9 mouse cellular contexts compared by ENCODE assay signal in genomic region chr13:114457567-114458120, GRCm38 (mm10). TPM values are rescaled to one million over a fixed set of nuclear protein-coding genes. Genes with fewer than 3 reads are reported as not detected.
A peak's percentile ranks its signal among the peaks of the same experiment; 100 is the strongest.
DNase-seq lines count a peak whose midpoint lies in the region; ATAC-seq and TF ChIP-seq lines count a peak whose summit lies in the region.
"Had no signal": no experiment of that assay in that cellular context is flagged by ENCODE, and none has a peak within 500 bp of the region (broad histone marks: within the 10 kb centered on the region; RNA-seq: fewer than 3 reads in every experiment).

No protein-coding gene starts in this region.

- DNase-seq in kidney, adult 2 months = no peak
- no peak for DNase-seq in kidney, postnatal 14 days
- DNase-seq in T-cell, adult 2 months (ENCODE audit: low spot score) = no peak
- no peak for DNase-seq in left cerebral cortex, adult 11 months (ENCODE audit: low spot score)

- TF ChIP-seq CTCF in kidney, adult 2 months (conservative IDR thresholded peaks at IDR 0.05; ENCODE audit: insufficient read depth, insufficient read length, low read depth, low read length) = no peak

- TF ChIP-seq POLR2A in kidney, adult 2 months (IDR thresholded peaks at IDR 0.05; ENCODE audit: low read depth, low read length) = no peak

- H3K9me3 ChIP-seq in hindbrain, embryonic 13.5 days = no peaks in the 10 kb centered on the region
- H3K9me3 ChIP-seq in midbrain, embryonic 12.5 days = no peaks in the 10 kb centered on the region

- no peak overlapping the region for H3K27ac ChIP-seq in kidney, adult 2 months (ENCODE audit: insufficient read depth, low read depth, low read length)
- no peak overlapping the region for H3K27ac ChIP-seq in brown adipose tissue, adult 24 weeks (replicated peaks; ENCODE audit: low read depth, low read length)
- H3K27ac ChIP-seq in hindbrain, embryonic 13.5 days = no peak overlapping the region
- no peak overlapping the region; the same call in 1 of the 2 replicates for H3K27ac ChIP-seq in midbrain, embryonic 12.5 days (replicated peaks)

- H3K4me1 ChIP-seq in kidney, adult 2 months (ENCODE audit: control insufficient read depth, insufficient read depth, low read length) = no peaks in the 10 kb centered on the region
- H3K4me1 ChIP-seq in brown adipose tissue, adult 24 weeks (ENCODE audit: control insufficient read depth, insufficient read depth, insufficient read length, low read length) = 0 out of 2 replicates have a peak, but pooled peaks cover 3% of the 10 kb centered on the region
- H3K4me1 ChIP-seq in hindbrain, embryonic 13.5 days (replicated peaks) = peaks cover 45% of the 10 kb centered on the region
- H3K4me1 ChIP-seq in midbrain, embryonic 12.5 days = peaks cover 14% of the 10 kb centered on the region

- 3% methylated on average over 15 of the region's 15 CpGs for WGBS in kidney, adult 2 months
- WGBS in hindbrain, embryonic 13.5 days = under 1% methylated on average over 15 of the region's 15 CpGs
- 2% methylated on average over 15 of the region's 15 CpGs for WGBS in midbrain, embryonic 12.5 days

- peak overlapping the region; percentile 60 for H3K4me3 ChIP-seq in kidney, adult 2 months (ENCODE audit: insufficient read depth, low read depth, low read length)
- peak overlapping the region; percentile 66 for H3K4me3 ChIP-seq in brown adipose tissue, adult 24 weeks (ENCODE audit: insufficient read depth, low read depth, low read length)
- H3K4me3 ChIP-seq in hindbrain, embryonic 13.5 days = peak overlapping the region; percentile 58
- H3K4me3 ChIP-seq in midbrain, embryonic 12.5 days = peak overlapping the region; percentile 60

- H3K36me3 ChIP-seq in kidney, adult 2 months (ENCODE audit: control insufficient read depth, insufficient read depth, low read length) = no peaks in the 10 kb centered on the region
- H3K36me3 ChIP-seq in hindbrain, embryonic 13.5 days = no peaks in the 10 kb centered on the region
- H3K36me3 ChIP-seq in midbrain, embryonic 12.5 days = no peaks in the 10 kb centered on the region

- H3K4me2 ChIP-seq in hindbrain, embryonic 13.5 days = peak overlapping the region; percentile 98
- H3K4me2 ChIP-seq in midbrain, embryonic 12.5 days (replicated peaks) = peak overlapping the region; percentile 86

- no peak for ATAC-seq in hindbrain, embryonic 13.5 days (ENCODE audit: low FRiP score)
- no peak for ATAC-seq in midbrain, embryonic 12.5 days (ENCODE audit: low FRiP score, low read depth)
- ATAC-seq in granulocyte monocyte progenitor cell, adult 5-6 weeks (replicated peaks; ENCODE audit: poor library complexity, severe bottlenecking) = no peak

- H3K9ac ChIP-seq in hindbrain, embryonic 13.5 days = peak overlapping the region; percentile 44
- peak overlapping the region; percentile 74 for H3K9ac ChIP-seq in midbrain, embryonic 12.5 days (replicated peaks)

- H3K27me3 ChIP-seq in kidney, adult 2 months (replicated peaks; ENCODE audit: control insufficient read depth, insufficient read depth, low read length) = peaks cover 26% of the 10 kb centered on the region
- H3K27me3 ChIP-seq in hindbrain, embryonic 13.5 days = peaks cover 53% of the 10 kb centered on the region
- H3K27me3 ChIP-seq in midbrain, embryonic 12.5 days = peaks cover 15% of the 10 kb centered on the region; the same call in 1 of the 2 replicates
- H3K27me3 ChIP-seq: Patski had no signal

RNA-seq across cellular contexts. Expression of gene Fst, which starts 1.1 kb away (rescaled TPM):
- polyA plus RNA-seq in kidney, adult 2 months (2012; rRNA removed) = 6.4 and 6.5 TPM in 2 replicates
- 7.9 and 11.6 TPM in 2 replicates for polyA plus RNA-seq in brown adipose tissue, adult 24 weeks (2012; ENCODE audit: insufficient read depth, insufficient read length, missing spikeins)
- 6.0 and 7.0 TPM in 2 replicates for polyA plus RNA-seq in hindbrain, embryonic 13.5 days (2015; fragmentation: Nextera tagmentation; extraction: Ambion mirVana)
- polyA plus RNA-seq in midbrain, embryonic 12.5 days (2016; fragmentation: Nextera tagmentation; extraction: Ambion mirVana) = 36.1 and 40.5 TPM in 2 replicates
- not detected in 2 replicates for total RNA-seq in granulocyte monocyte progenitor cell, adult 5-6 weeks (2014; fragmentation: Nextera tagmentation)
- not detected in 2 replicates for total RNA-seq in granulocyte monocyte progenitor cell, adult 5-6 weeks (2017)
